Mouse (Mus musculus) T-cell, adult 2 months (primary cell): ENCODE results near the gene Ryr3.

Source experiments
- DNase-seq: peaks from one replicate; pipeline ENCODE4 v3.0.0; 2022; ENCODE audit warnings: low spot score

The Ryr3 gene

GRCm38 (mm10) chr2:112653836-112654235 is 563.1 kb downstream of the Ryr3 start:
- DNase-seq: no peak

GRCm38 (mm10) chr2:112637206-112637605 is 579.7 kb downstream of the Ryr3 start:
- no peak for DNase-seq

- no peak for DNase-seq
These were observed 584.4 kb downstream of the Ryr3 start for GRCm38 (mm10) chr2:112632536-112632935.

GRCm38 (mm10) chr2:112630669-112631068 is 586.2 kb downstream of the Ryr3 start:
- no peak for DNase-seq

- DNase-seq: no peak
These were observed 591.7 kb downstream of the Ryr3 start for GRCm38 (mm10) chr2:112625156-112625555.

- no peak for DNase-seq
These were observed 599.7 kb downstream of the Ryr3 start for GRCm38 (mm10) chr2:112617206-112617605.

- DNase-seq: no peak
These were observed 602.5 kb downstream of the Ryr3 start for GRCm38 (mm10) chr2:112614375-112614774.

- no peak for DNase-seq
These were observed 604.3 kb downstream of the Ryr3 start for GRCm38 (mm10) chr2:112612628-112613027.

- no peak for DNase-seq
These were observed 610.4 kb downstream of the Ryr3 start for GRCm38 (mm10) chr2:112606536-112606935.

- no peak for DNase-seq
These were observed 614.4 kb downstream of the Ryr3 start for GRCm38 (mm10) chr2:112602487-112602886.

GRCm38 (mm10) chr2:112600222-112600621 is 616.7 kb downstream of the Ryr3 start:
- no peak for DNase-seq

GRCm38 (mm10) chr2:112597064-112597463 is 619.8 kb downstream of the Ryr3 start:
- DNase-seq: no peak

GRCm38 (mm10) chr2:112596415-112596814 is 620.5 kb downstream of the Ryr3 start:
- DNase-seq: no peak

GRCm38 (mm10) chr2:112595807-112596206 is 621.1 kb downstream of the Ryr3 start:
- no peak for DNase-seq

GRCm38 (mm10) chr2:112593781-112594180 is 623.1 kb downstream of the Ryr3 start:
- no peak for DNase-seq

GRCm38 (mm10) chr2:112593322-112593721 is 623.6 kb downstream of the Ryr3 start:
- DNase-seq: no peak

GRCm38 (mm10) chr2:112591451-112591871 is 625.4 kb downstream of the Ryr3 start:
- DNase-seq: no peak

GRCm38 (mm10) chr2:112590985-112591384 is 625.9 kb downstream of the Ryr3 start:
- DNase-seq: no peak
